Mouse (Mus musculus) testis, adult 2 months (tissue): Measurements from ENCODE around the gene Pgm5.

Experiments used
- CTCF ChIP-seq: fragments of 200-500 bp; IDR thresholded peaks from 2 replicates; pipeline ENCODE4 v1.5.1; 2012; ENCODE audit warnings: low read depth, mild to moderate bottlenecking, inconsistent platforms, low read length, moderate library complexity; ENCODE audit not compliant: control insufficient read depth, insufficient read depth, insufficient replicate concordance
- POLR2A ChIP-seq: fragments of 200-500 bp; IDR thresholded peaks from 2 replicates; pipeline ENCODE4 v1.6.1; 2012; ENCODE audit warnings: low read depth, mild to moderate bottlenecking, inconsistent platforms, low read length, moderate library complexity; ENCODE audit not compliant: control insufficient read depth

DNA sequence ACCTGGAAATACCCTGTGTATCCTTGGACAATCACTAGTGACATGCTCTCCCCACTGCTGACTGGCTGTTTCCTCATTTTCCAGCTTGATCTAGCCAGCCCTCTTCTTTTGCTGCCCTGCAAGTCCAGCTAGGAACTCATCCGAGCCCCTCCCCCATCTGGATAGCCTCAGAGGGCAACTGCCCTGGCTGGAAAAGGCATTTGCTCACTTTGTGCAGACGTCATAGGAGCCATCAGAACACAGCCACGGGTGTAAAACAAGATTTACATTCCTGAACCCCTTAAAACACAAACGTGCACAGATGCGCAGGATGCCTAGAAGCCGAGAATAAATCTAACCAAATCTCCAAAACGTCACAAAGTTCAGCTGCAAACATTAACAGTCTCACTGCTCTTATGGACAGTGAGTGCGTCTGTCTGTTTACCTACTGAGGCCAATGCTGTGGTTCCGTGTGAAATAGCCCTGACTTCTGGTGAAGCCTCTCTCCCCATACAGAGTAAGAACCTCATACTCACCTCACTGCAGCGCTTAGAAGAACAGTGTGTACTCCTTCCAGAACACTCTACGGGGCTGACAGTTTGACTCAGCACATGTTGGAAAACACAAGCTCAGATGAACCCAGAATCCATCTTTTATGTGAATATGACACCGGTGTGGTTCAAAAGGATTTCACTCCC lies 99.0 kb downstream of the Pgm5 start:
- TF ChIP-seq CTCF (no peak), POLR2A (no peak)
